Mouse (Mus musculus) erythroblast, embryonic 14.5 days (primary cell): ENCODE measurements around the gene Sar1a.

ENCODE experiments used
- GATA1 ChIP-seq: IDR thresholded peaks from 2 replicates; pipeline ENCODE4 v1.6.1; 2012; ENCODE audit warnings: low read length, inconsistent platforms, mixed read lengths
- TAL1 ChIP-seq: IDR thresholded peaks from 3 replicates; pipeline ENCODE4 v1.6.1; 2012; ENCODE audit warnings: low read length, inconsistent platforms, mixed read lengths

DNA sequence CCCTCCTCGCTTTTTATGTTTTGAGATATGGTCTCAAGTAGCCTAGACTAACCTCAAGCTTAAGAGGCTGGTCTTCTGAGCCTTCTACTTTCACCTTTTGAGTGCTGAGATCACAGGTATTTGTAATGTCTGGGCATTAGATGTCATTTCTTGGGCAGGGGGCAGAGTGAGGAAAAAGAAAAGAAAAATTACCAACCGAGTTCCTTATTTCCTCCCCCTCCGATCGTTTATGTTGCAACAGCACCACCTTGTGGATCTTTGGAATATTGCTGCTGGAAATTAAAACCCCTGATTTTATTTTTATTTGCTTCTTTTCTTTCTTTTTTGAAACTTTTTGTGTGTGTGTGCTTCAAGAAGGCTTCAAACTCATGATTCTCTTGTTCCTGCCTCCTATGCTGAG, 22.1 kb upstream of the Sar1a start:
- TF ChIP-seq TAL1 (no peak), GATA1 (no peak)
